Mouse (Mus musculus): ENCODE measurements around the gene Sh2d4b. TPM values are rescaled to one million over a fixed set of nuclear protein-coding genes. Genes with fewer than 3 reads are reported as not detected.

The Sh2d4b gene
- polyA plus RNA-seq, 1 experiment from 2014 or later: 0.46 TPM

- H3K9ac ChIP-seq (ENCODE audit: low read length): no peak overlapping the region
- H3K27ac ChIP-seq (ENCODE audit: low read depth): no peak overlapping the region
- H3K4me2 ChIP-seq (ENCODE audit: low read length): no peak overlapping the region
- H3K4me1 ChIP-seq (replicated peaks; ENCODE audit: control insufficient read depth, insufficient read depth, low read length): no peaks in the 10 kb centered on the region
- no peak overlapping the region for H3K4me3 ChIP-seq (ENCODE audit: low read depth, low read length)
- peak; percentile 56 for DNase-seq (ENCODE audit: low spot score)
- no peaks in the 10 kb centered on the region for H3K27me3 ChIP-seq (replicated peaks; ENCODE audit: control insufficient read depth, insufficient read depth, low read length)
- no peak for ATAC-seq (replicated peaks; ENCODE audit: low FRiP score, low TSS enrichment, low read depth)
- H3K36me3 ChIP-seq (ENCODE audit: control insufficient read depth, insufficient read depth, low read length): no peaks in the 10 kb centered on the region
- WGBS: 45% methylated on average over 3 of the region's 3 CpGs
- no peaks in the 10 kb centered on the region for H3K9me3 ChIP-seq (ENCODE audit: control insufficient read depth, low read length)
These were observed 104.0 kb downstream of the Sh2d4b start for GRCm38 (mm10) chr14:40789110-40789509.

- Histone ChIP-seq H3K27me3 (replicated peaks; ENCODE audit: control insufficient read depth, insufficient read depth, low read length) (no peaks in the 10 kb centered on the region), H3K27ac (ENCODE audit: low read depth) (no peak overlapping the region), H3K4me3 (ENCODE audit: low read depth, low read length) (no peak overlapping the region), H3K9ac (ENCODE audit: low read length) (no peak overlapping the region), H3K4me2 (ENCODE audit: low read length) (no peak overlapping the region), H3K4me1 (replicated peaks; ENCODE audit: control insufficient read depth, insufficient read depth, low read length) (no peaks in the 10 kb centered on the region), H3K36me3 (ENCODE audit: control insufficient read depth, insufficient read depth, low read length) (no peaks in the 10 kb centered on the region), H3K9me3 (ENCODE audit: control insufficient read depth, low read length) (no peaks in the 10 kb centered on the region)
- DNase-seq (ENCODE audit: low spot score) (no peak), ATAC-seq (replicated peaks; ENCODE audit: low FRiP score, low TSS enrichment, low read depth) (no peak)
- WGBS: 71% methylated on average over 7 of the region's 7 CpGs
These were observed 123.7 kb downstream of the Sh2d4b start for GRCm38 (mm10) chr14:40769097-40770090.

Other genes starting within 250 kb of the Sh2d4b start
- 71.4 and 76.1 TPM in 2 replicates for gene Tspan14, start 73.5 kb upstream of the Sh2d4b start, polyA plus RNA-seq (2014; fragmentation: Nextera tagmentation; extraction: Ambion mirVana)
- gene Fam213a, start 120.5 kb upstream of the Sh2d4b start, polyA plus RNA-seq (2014; fragmentation: Nextera tagmentation; extraction: Ambion mirVana): 46.3 and 46.4 TPM in 2 replicates
- gene Dydc2, start 175.9 kb upstream of the Sh2d4b start, polyA plus RNA-seq (2014; fragmentation: Nextera tagmentation; extraction: Ambion mirVana): not detected in 2 replicates
- gene Dydc1, start 179.6 kb upstream of the Sh2d4b start, polyA plus RNA-seq (2014; fragmentation: Nextera tagmentation; extraction: Ambion mirVana): not detected in 2 replicates
- 2.0 TPM in 1 of 2 replicates, not detected in the other for gene Mat1a, start 211.8 kb upstream of the Sh2d4b start, polyA plus RNA-seq (2014; fragmentation: Nextera tagmentation; extraction: Ambion mirVana)
- not detected in 2 replicates for gene Sftpa1, start 238.5 kb upstream of the Sh2d4b start, polyA plus RNA-seq (2014; fragmentation: Nextera tagmentation; extraction: Ambion mirVana)

All from intestine, embryonic 14.5 days (tissue).